Comparison of ENCODE assay signal across 39 mouse cellular contexts in genomic region chr9:110436041-110436440, GRCm38 (mm10). TPM values are rescaled to one million over a fixed set of nuclear protein-coding genes. Genes with fewer than 3 reads are reported as not detected.
"Had no signal": no experiment of that assay in that cellular context is flagged by ENCODE, and none has a peak within 500 bp of the region (broad histone marks: within the 10 kb centered on the region; RNA-seq: fewer than 3 reads in every experiment).

No protein-coding gene starts in this region.

- H3K4me2 ChIP-seq: heart, embryonic 11.5 days; heart, embryonic 12.5 days; heart, embryonic 13.5 days; heart, embryonic 15.5 days; hindbrain, embryonic 12.5 days; hindbrain, embryonic 13.5 days; hindbrain, embryonic 14.5 days; hindbrain, embryonic 15.5 days; intestine, embryonic 15.5 days; kidney, embryonic 15.5 days had no signal

- ATAC-seq: hindbrain, embryonic 16.5 days; hindbrain, postnatal 0 days; inflammation-experienced regulatory T-cells, adult 6 months; intestine, embryonic 15.5 days; intestine, embryonic 16.5 days; intestine, postnatal 0 days had no signal

- H3K9ac ChIP-seq: heart, embryonic 12.5 days; heart, embryonic 13.5 days; heart, embryonic 15.5 days; hindbrain, embryonic 12.5 days; hindbrain, embryonic 13.5 days; hindbrain, embryonic 14.5 days; hindbrain, embryonic 15.5 days; intestine, embryonic 15.5 days; kidney, embryonic 15.5 days had no signal

- H3K4me3 ChIP-seq: heart, embryonic 10.5 days; heart, embryonic 12.5 days; heart, embryonic 13.5 days; heart, embryonic 15.5 days; hindbrain, embryonic 10.5 days; hindbrain, embryonic 12.5 days; hindbrain, embryonic 13.5 days; hindbrain, embryonic 15.5 days; intestine, embryonic 15.5 days; kidney, embryonic 15.5 days; layer of hippocampus, adult 2 months had no signal

- H3K27ac ChIP-seq: heart, embryonic 10.5 days; heart, embryonic 13.5 days; heart, embryonic 15.5 days; hindbrain, embryonic 10.5 days; hindbrain, embryonic 12.5 days; hindbrain, embryonic 13.5 days; hindbrain, embryonic 14.5 days; hindbrain, embryonic 15.5 days; hindbrain, postnatal 0 days; intestine, embryonic 15.5 days; kidney, embryonic 15.5 days; kidney, postnatal 0 days; layer of hippocampus, adult 2 months had no signal

- H3K27me3 ChIP-seq: heart, embryonic 12.5 days; heart, embryonic 13.5 days; heart, embryonic 15.5 days; hindbrain, embryonic 12.5 days; hindbrain, embryonic 13.5 days; hindbrain, embryonic 15.5 days; intestine, embryonic 15.5 days; kidney, embryonic 15.5 days had no signal

- H3K4me1 ChIP-seq: heart, embryonic 10.5 days; heart, embryonic 12.5 days; heart, embryonic 13.5 days; heart, embryonic 15.5 days; hindbrain, embryonic 10.5 days; hindbrain, embryonic 12.5 days; hindbrain, embryonic 13.5 days; hindbrain, embryonic 15.5 days; intestine, embryonic 15.5 days; kidney, embryonic 15.5 days had no signal

- DNase-seq: heart, postnatal 10 days; heart, postnatal 14 days; heart, postnatal 36 days; heart, postnatal 4 days; kidney, adult 11 months; kidney, adult 18-20 months; kidney, adult 2 months; kidney, adult 8-10 months; kidney, adult 9 months; kidney, postnatal 10 days; kidney, postnatal 14 days; kidney, postnatal 36 days; kidney, postnatal 4 days; layer of hippocampus, adult 9-11 months; layer of hippocampus, postnatal 36 days had no signal

- H3K36me3 ChIP-seq: intestine, embryonic 15.5 days had no signal

- H3K9me3 ChIP-seq: heart, embryonic 10.5 days; heart, embryonic 12.5 days; heart, embryonic 13.5 days; heart, embryonic 15.5 days; hindbrain, embryonic 10.5 days; hindbrain, embryonic 12.5 days; hindbrain, embryonic 13.5 days; hindbrain, embryonic 15.5 days; intestine, embryonic 15.5 days; kidney, embryonic 15.5 days had no signal

RNA-seq across cellular contexts. Expression of gene Ngp, which starts 16.5 kb away (rescaled TPM):
- total RNA-seq: heart, postnatal 25 days; layer of hippocampus, adult 18-20 months; layer of hippocampus, adult 2 months; layer of hippocampus, postnatal 14 days; layer of hippocampus, postnatal 36 days had no signal
- polyA plus RNA-seq: heart, embryonic 10.5 days; hindbrain, embryonic 10.5 days; kidney, embryonic 14.5 days; large intestine, adult 2 months had no signal
